Mouse (Mus musculus) limb, embryonic 14.5 days (tissue): ENCODE measurements around the gene Hist2h2bb. TPM values are rescaled to one million over a fixed set of nuclear protein-coding genes. Genes with fewer than 3 reads are reported as not detected.
"Not testable (repeated sequence)": the region's sequence is repeated elsewhere in the genome, so short reads cannot be mapped to it uniquely, and the experiment has no call there.

Experiments used
- ATAC-seq: fragments of 200-750 bp; cut with Nextera tagmentation; 2 replicates; pipeline ENCODE4 v1.8.0; 2017; ENCODE audit warnings: low read depth, moderate number of reproducible peaks, moderate TSS enrichment; ENCODE audit not compliant: low FRiP score
- DNase-seq: peaks from one replicate; pipeline ENCODE4 v3.0.0-alpha.2; 2015; ENCODE audit warnings: low spot score
- H3K27ac ChIP-seq: fragments of 300-500 bp; sonication (generic); replicated peaks from 2 replicates; pipeline ENCODE4 v1.5.1; 2014; ENCODE audit warnings: low read depth, mild to moderate bottlenecking, low read length, moderate library complexity, mixed read lengths
- H3K27me3 ChIP-seq: fragments of 300-500 bp; sonication (generic); 2 replicates; pipeline ENCODE4 v1.6.1; 2014; ENCODE audit warnings: low read length, mixed read lengths; ENCODE audit not compliant: control insufficient read depth, insufficient read depth
- H3K36me3 ChIP-seq: fragments of 300-500 bp; sonication (generic); 2 replicates; pipeline ENCODE4 v1.6.1; 2014; ENCODE audit warnings: mild to moderate bottlenecking, low read length, moderate library complexity, mixed read lengths; ENCODE audit not compliant: control insufficient read depth, insufficient read depth
- H3K4me1 ChIP-seq: fragments of 300-500 bp; sonication (generic); 2 replicates; pipeline ENCODE4 v1.6.1; 2014; ENCODE audit warnings: antibody characterized with exemption, low read length, mixed read lengths; ENCODE audit not compliant: control insufficient read depth, insufficient read depth
- H3K4me2 ChIP-seq: fragments of 300-500 bp; sonication (generic); replicated peaks from 2 replicates; pipeline ENCODE4 v1.6.1; 2014; ENCODE audit warnings: low read depth, mild to moderate bottlenecking, low read length, moderate library complexity; ENCODE audit not compliant: severe bottlenecking
- H3K4me3 ChIP-seq: fragments of 300-500 bp; sonication (generic); replicated peaks from 2 replicates; pipeline ENCODE4 v1.5.1; 2014; ENCODE audit warnings: low read length
- H3K9ac ChIP-seq: fragments of 300-500 bp; sonication (generic); 2 replicates; pipeline ENCODE4 v1.6.1; 2014; ENCODE audit warnings: mild to moderate bottlenecking, low read depth, low read length, moderate library complexity; ENCODE audit not compliant: severe bottlenecking
- H3K9me3 ChIP-seq: fragments of 300-500 bp; sonication (generic); 2 replicates; pipeline ENCODE4 v1.6.1; 2016; ENCODE audit warnings: low read length; ENCODE audit not compliant: control insufficient read depth
- POLR2A ChIP-seq: fragments of 200-500 bp; IDR thresholded peaks from 2 replicates; pipeline ENCODE4 v1.8.0; 2012; ENCODE audit warnings: inconsistent platforms, mild to moderate bottlenecking, moderate library complexity, borderline replicate concordance; ENCODE audit not compliant: insufficient read depth, insufficient read length; ENCODE audit errors: extremely low read depth
- WGBS: fragments of 180-500 bp; shearing (Covaris S2); extraction: QIAGEN DNeasy Blood & Tissue Kit; methylation state at CpG from one replicate; pipeline ENCODE4 v1.1.7; 2014; 5-methylcytosine and 5-hydroxymethylcytosine counted together
- polyA plus RNA-seq, 2 experiments: library from polyadenylated mRNA; depleted of rRNA in 1 of 2; stranded (reverse) in 1 of 2; unstranded in 1 of 2; fragments of >200 nt; fragmentation: Nextera tagmentation in 1 of 2; extraction: Ambion mirVana in 1 of 2; gene quantifications; 2 replicates each; pipeline versions ENCODE4 v1.2.1 to v1.2.3; 2012 to 2014

The Hist2h2bb gene
- polyA plus RNA-seq, 2 experiments, result 14.3 to 16.1 TPM

DNA sequence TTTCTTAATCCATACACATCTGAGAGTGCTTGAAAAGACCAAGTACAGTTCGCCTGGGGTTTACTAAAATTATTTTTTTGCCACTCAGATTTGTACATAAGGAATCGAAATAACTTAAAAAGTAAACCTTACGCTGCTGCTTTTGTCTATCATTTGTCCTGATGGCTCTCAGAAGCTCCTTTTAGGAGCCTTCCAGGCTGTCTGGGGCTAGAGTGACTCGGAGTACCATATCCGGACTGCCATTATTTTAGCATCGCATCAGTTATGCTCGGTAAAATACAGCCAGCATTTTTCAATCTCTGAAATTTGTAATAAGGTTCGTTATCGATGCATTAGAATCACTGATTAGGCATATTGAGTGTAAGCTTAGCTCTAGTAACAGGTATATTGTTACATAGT lies 28.8 kb upstream of the Hist2h2bb start:
- H3K4me2 ChIP-seq, result peak overlapping the region; percentile 40
- peaks cover 19% of the 10 kb centered on the region for H3K4me1 ChIP-seq
- peak overlapping the region; percentile 42 for H3K9ac ChIP-seq
- DNase-seq, result no peak
- no peak for TF ChIP-seq POLR2A
- H3K27me3 ChIP-seq, result no peaks in the 10 kb centered on the region
- 82% methylated on average over 9 of the region's 9 CpGs for WGBS
- peak overlapping the region; percentile 80 for H3K27ac ChIP-seq
- no peak for ATAC-seq
- H3K4me3 ChIP-seq, result peak overlapping the region; percentile 22
- no peaks in the 10 kb centered on the region for H3K9me3 ChIP-seq
- no peaks in the 10 kb centered on the region for H3K36me3 ChIP-seq

DNA sequence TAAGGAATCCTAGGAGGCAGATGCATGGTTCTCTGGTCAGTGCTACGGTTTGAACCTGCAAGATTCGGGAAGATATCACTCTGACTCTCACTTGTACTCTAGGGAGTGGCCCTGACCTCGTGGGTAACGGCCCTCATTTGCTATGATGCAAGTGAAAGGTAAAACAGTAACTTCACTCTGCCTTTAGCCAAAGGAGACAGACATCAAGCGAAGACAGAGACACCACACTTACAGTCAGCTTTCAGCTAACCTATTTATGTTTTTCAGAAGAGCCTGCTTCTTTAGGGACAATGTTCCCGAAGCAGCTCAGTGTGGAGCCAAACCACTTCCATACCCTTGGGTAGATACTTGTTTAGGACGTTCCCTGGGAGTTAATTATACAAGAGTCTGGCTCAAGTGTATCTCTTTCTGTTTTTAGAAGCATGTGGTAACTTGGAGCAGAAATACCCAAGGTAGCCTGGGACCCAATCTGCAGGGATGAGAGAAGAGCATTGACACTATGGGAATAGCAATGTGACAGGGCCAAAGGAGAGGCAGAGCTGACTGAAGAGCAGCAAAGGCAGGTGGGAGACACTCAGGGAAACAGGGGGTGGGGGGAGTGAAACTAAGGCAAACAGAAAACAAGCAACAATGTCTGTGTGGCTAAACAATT lies 25.5 kb upstream of the Hist2h2bb start:
- peak overlapping the region; percentile 96 for H3K27ac ChIP-seq
- TF ChIP-seq POLR2A, result no peak
- H3K4me3 ChIP-seq, result peak overlapping the region; percentile 52; the same call in 1 of the 2 replicates
- H3K9me3 ChIP-seq, result no peaks in the 10 kb centered on the region
- no peaks in the 10 kb centered on the region for H3K36me3 ChIP-seq
- no peak for ATAC-seq
- WGBS, result 78% methylated on average over 7 of the region's 7 CpGs
- H3K9ac ChIP-seq, result peak overlapping the region; percentile 68
- peaks cover 20% of the 10 kb centered on the region for H3K4me1 ChIP-seq
- peak overlapping the region; percentile 58 for H3K4me2 ChIP-seq
- no peak for DNase-seq
- no peaks in the 10 kb centered on the region for H3K27me3 ChIP-seq

- H3K27ac ChIP-seq, result peak within 1 kb of the TSS; percentile 96
- peak; percentile 89 for ATAC-seq
- peak within 1 kb of the TSS; percentile 68 for H3K9ac ChIP-seq
- H3K4me3 ChIP-seq, result peak within 1 kb of the TSS; percentile 52
- not testable (repeated sequence) for H3K36me3 ChIP-seq, H3K27me3 ChIP-seq, H3K9me3 ChIP-seq
- peaks cover 27% of the 10 kb centered on the region for H3K4me1 ChIP-seq
- WGBS, result under 1% methylated on average over 25 of the region's 88 CpGs
- DNase-seq, result peak; percentile 70
- H3K4me2 ChIP-seq, result peak within 1 kb of the TSS; percentile 58
These were observed 24.3 kb upstream of the Hist2h2bb start, which contains the start of gene Hist2h2aa1 for GRCm38 (mm10) chr3:96245003-96245886. Gene Hist2h2aa1, plus strand, starts transcription at chr3:96245497.

- H3K27me3 ChIP-seq, DNase-seq, H3K9me3 ChIP-seq, H3K9ac ChIP-seq, H3K36me3 ChIP-seq, H3K27ac ChIP-seq: not testable (repeated sequence)
- 0% methylated on average over 8 of the region's 21 CpGs for WGBS
- Histone ChIP-seq H3K4me3 (peak overlapping the region; percentile 28), H3K4me2 (peak overlapping the region; percentile 28; the same call in 1 of the 2 replicates), H3K4me1 (peaks cover 26% of the 10 kb centered on the region)
- ATAC-seq, result peak; percentile 5
These were observed 23.5 kb upstream of the Hist2h2bb start for GRCm38 (mm10) chr3:96246018-96246417.

- DNase-seq, H3K27me3 ChIP-seq, H3K9me3 ChIP-seq, H3K36me3 ChIP-seq: not testable (repeated sequence)
- Histone ChIP-seq H3K4me3 (peak within 1 kb of the TSS; percentile 39), H3K4me1 (peaks cover 25% of the 10 kb centered on the region), H3K27ac (peak within 1 kb of the TSS; percentile 65; the same call in 1 of the 2 replicates), H3K9ac (peak within 1 kb of the TSS; percentile 59), H3K4me2 (peak within 1 kb of the TSS; percentile 49)
- ATAC-seq, result peak; percentile 86
- WGBS, result no CpG with 5 or more reads among the region's 47 CpGs
These were observed 23.1 kb upstream of the Hist2h2bb start, which contains the start of gene Hist2h3c1 for GRCm38 (mm10) chr3:96246427-96246856. Gene Hist2h3c1, plus strand, starts transcription at chr3:96246685.
